Mouse (Mus musculus) kidney, postnatal 25 days (tissue): ENCODE data around the gene Klk7.

Experiments used
- DNase-seq, 2 experiments: peaks; one replicate each; pipeline ENCODE4 v3.0.0; 2021; ENCODE audit warnings: mixed read lengths in 2 of 2

Klk7 gene

DNA sequence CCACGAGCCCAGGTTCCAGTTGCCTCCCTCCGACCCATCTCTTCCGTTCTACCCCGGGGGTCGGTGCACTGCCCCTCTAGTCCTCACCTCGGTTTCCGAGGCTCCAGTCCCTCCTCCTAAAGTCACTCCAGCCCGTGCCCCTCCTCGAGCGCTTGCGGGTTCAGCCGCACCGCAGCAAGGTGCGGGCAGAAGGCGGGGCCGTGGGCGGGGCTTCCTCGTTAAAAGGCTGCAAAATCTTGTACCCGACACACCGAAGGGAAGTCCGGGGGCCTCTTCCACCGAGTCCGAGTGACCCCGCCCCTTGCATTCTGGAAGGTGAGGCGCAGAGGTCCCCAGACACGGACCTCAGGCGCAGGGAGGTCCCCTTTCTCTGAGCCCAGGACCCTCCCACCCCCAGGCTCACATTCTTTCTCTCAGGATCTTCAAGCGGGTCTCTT lies 13.7 kb upstream of the Klk7 start, which contains the start of gene Klk8:
Gene Klk8 (plus strand): TSS at position 245 of the 437 bp plus-strand sequence.
- DNase-seq: peak; percentile 33 to 52

GRCm38 (mm10) chr7:43797844-43798462 lies 13.1 kb upstream of the Klk7 start:
- DNase-seq: peak in 1 of 2 experiments; percentile 6

DNA sequence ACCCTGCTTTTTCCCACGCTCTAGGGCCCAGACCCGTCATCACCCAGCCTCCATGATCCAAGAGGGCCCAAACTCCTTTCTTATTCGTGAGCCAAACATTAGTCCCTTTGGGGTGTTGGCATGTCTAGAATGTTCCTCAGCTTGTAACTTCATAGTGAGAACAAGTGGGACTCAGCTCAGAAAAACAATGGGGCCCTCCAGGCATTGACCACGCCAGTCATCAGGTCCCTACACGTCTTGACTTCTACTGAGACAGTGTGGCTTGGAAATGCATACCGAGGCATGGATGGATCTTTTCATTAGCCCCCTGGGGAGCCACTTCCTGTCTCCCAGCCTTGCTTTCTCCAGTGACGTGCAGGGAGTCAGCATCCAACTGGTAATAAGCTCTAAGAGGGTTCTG lies 11.2 kb upstream of the Klk7 start:
- DNase-seq: no peak

GRCm38 (mm10) chr7:43815211-43815610 lies 4.1 kb downstream of the Klk7 start:
- DNase-seq: no peak

- no peak for DNase-seq
Observed at GRCm38 (mm10) chr7:43816746-43817145, 5.7 kb downstream of the Klk7 start.

GRCm38 (mm10) chr7:43821581-43821980 lies 10.5 kb downstream of the Klk7 start:
- no peak for DNase-seq

- no peak for DNase-seq
Observed at GRCm38 (mm10) chr7:43824199-43824598, 13.1 kb downstream of the Klk7 start, which contains the start of gene Klk6. Klk6 (plus strand) TSS chr7:43824499.

DNA sequence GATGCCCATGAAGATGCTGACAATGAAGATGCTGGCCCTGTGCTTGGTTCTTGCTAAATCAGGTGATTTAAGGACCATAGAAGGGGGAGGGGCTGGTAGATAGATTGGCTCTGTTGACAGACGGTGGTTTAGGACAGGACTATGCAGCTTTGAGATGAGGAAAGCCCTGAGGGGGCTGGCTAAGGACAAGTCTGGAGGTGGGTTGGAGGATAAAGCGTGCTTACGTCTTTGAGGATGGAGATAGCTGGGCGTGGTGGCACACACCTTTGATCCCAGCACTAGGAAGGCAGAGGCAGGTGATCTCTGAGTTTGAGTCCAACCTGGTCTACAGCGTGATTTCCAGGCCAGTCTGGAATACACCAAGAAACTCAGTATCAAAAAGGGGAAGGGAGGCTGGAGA lies 15.0 kb downstream of the Klk7 start:
- no peak for DNase-seq

- DNase-seq: no peak
Observed at GRCm38 (mm10) chr7:43827706-43828105, 16.6 kb downstream of the Klk7 start.

DNA sequence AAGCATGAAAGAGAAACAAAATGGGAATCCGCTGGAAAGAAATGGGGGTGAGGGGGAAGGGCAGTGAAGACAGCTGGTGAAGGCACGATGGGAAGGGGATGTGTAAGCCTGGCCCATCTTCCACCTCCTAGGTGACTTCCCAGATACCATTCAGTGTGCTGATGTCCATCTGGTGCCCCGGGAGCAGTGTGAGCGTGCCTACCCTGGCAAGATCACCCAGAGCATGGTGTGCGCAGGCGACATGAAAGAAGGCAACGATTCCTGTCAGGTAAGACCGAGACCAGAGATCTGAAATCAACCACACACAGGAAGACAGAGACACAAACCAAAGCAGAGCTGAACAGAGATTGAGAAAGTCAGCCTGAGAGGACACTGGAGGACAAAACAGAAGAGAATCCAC lies 17.9 kb downstream of the Klk7 start:
- DNase-seq: no peak

GRCm38 (mm10) chr7:43841701-43842100 lies 30.6 kb downstream of the Klk7 start, which contains the start of gene Klk5:
Klk5 (plus strand) TSS chr7:43841971.
- no peak for DNase-seq

DNA sequence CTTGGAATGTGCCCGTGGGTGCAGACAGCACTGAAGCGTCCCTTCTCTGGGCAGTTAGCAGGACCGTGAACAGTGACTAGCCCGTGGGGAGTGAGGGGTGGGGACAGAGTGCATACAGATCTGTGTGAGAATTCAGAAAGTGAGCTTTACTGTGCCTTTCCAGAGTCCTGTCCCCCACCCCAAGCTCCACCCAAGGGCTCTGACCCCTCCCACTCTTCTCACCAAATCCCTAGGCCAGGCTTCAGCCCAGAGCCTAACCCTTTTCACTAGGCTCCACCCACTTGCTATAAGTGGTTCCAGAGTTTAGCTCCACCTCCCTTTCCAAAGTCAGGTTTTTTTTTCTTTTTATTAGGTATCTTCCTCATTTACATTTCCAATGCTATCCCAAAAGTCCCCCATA lies 32.7 kb downstream of the Klk7 start:
- DNase-seq: no peak

DNA sequence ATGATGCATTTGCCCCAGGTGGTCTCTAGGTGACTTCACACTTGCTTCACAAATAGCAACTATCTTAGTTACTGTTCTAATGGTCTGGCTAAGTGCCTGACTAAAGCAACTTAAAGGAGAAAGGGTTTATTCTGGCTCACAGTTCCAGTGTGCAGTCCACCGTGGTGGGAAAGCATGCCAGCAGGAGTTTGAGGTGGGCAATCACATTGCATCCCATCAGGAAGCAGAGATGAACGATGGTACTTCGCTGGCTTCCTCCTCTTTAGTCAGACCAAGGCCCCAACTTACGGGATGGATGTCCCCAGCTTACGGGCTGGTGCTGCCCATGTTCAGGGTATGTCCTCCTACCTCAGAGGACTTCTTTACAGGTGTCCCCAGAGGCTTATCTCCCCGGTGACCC lies 40.5 kb downstream of the Klk7 start:
- DNase-seq: no peak

DNA sequence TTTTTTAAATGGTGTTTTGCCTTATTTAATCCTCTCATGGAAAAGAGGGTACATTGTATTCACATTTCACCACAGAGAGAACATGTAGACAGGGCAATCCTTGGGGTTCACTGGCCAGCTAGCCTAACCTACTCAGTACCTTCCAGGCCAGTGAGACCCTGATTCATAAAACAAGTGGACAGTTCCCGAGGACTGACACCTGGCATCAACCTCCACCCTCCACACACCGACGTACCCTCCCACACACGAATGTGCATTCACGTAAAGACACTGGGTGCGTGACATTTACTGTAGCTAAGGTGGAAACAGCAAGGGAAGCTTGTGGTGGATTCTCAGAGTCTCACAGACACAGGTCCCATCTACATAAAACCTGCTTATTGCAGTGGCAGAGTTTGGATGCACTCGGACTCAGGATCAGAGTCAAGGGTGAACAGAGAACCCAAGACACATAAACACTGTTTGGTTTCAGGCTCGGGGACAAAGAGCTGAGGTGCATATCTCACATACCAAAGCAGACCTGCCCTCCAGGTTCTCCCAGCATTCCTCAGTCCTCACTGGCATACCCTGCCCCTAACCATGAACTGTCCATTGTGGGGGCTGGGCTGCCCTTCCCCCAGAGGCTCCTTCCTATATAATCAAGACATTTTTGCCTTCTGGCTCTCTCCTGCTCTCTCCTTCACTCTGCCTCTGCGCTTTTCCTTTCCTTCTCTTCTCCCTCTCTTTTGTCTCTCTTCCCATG lies 43.7 kb downstream of the Klk7 start:
- DNase-seq: peak in 1 of 2 experiments; percentile 27

DNA sequence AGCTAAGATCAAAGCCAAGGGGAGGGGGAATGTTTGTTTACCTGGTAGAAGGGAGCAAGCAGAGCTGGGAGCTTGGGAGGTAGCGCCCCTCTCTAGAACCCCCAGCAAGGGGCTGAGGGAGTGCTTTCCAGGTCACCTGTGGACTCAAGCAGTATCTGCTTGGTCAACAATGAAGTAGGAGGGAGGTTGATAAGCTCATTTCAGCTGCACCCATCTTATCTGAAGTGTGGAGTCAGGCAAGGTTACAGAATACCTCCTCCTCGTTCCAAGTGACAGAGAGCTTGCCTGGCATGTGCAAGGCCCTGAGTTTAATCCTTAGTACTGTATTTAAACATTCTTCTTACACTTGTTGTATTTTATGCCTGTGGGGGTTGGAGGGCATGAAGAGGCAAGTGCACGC lies 44.6 kb downstream of the Klk7 start:
- DNase-seq: peak in 1 of 2 experiments; percentile 2

DNA sequence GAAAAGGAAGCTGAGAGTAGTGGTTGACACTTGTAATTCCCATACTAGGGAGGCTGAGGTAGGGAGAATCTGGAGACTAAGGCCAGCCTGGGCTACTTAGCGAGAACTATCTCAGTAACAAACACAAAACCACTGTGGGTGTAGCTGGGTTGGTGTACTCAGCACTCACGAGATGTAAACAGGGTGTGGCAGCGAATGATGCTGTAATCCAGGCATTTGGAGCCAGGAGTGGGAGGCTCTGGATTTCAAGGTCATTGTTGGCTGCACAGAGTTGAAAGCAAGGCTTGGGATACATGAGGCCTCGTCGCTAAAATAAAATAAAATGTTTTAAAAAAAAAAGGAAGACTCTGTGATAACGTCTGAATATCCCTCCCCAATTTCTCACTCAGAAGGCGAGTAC lies 45.2 kb downstream of the Klk7 start:
- DNase-seq: peak in 1 of 2 experiments; percentile 22

DNA sequence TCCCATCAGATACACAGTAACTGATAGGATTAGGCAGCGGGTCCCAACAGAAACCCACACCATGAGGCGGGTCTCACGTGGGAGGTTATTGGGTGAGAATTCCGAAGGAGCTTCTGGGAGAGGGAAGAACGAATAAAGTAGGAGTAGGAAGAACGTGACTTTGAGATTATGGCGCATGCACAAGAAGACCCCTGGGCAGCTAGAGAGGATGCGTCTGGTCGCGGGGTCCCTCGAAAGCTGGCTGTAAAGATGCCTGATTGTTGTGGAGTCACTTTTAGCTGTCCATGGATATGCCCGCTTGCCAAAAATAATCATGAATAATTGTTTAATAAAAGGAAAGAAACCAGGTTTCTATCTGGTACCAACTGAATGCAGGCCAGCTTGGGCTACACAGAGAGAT lies 46.4 kb downstream of the Klk7 start:
- DNase-seq: no peak

GRCm38 (mm10) chr7:43860411-43860810 lies 49.3 kb downstream of the Klk7 start:
- peak in 1 of 2 experiments; percentile 15 for DNase-seq
